19 mouse cellular contexts compared by ENCODE assay signal in genomic region chr1:70996766-70997165, GRCm38 (mm10).
DNase-seq lines count a peak whose midpoint lies in the region; ATAC-seq and TF ChIP-seq lines count a peak whose summit lies in the region.
"Had no signal": no experiment of that assay in that cellular context is flagged by ENCODE, and none has a peak within 500 bp of the region (broad histone marks: within the 10 kb centered on the region; RNA-seq: fewer than 3 reads in every experiment).

No protein-coding gene starts in this region.

- H3K4me2 ChIP-seq in heart, embryonic 16.5 days (ENCODE audit: low read depth, low read length): no peak overlapping the region
- no peak overlapping the region for H3K4me2 ChIP-seq in limb, embryonic 14.5 days (replicated peaks; ENCODE audit: low read depth, low read length, severe bottlenecking)
- H3K4me2 ChIP-seq: embryonic facial prominence, embryonic 13.5 days; hindbrain, embryonic 15.5 days; limb, embryonic 12.5 days; liver, embryonic 13.5 days had no signal

- no peaks in the 10 kb centered on the region for H3K9me3 ChIP-seq in heart, embryonic 16.5 days (replicated peaks; ENCODE audit: control insufficient read depth, low read length)
- H3K9me3 ChIP-seq in limb, embryonic 14.5 days (ENCODE audit: control insufficient read depth, low read length): no peaks in the 10 kb centered on the region
- H3K9me3 ChIP-seq in limb, embryonic 10.5 days (replicated peaks): no peaks in the 10 kb centered on the region
- H3K9me3 ChIP-seq: embryonic facial prominence, embryonic 13.5 days; hindbrain, embryonic 15.5 days; limb, embryonic 12.5 days; liver, embryonic 13.5 days had no signal

- no peaks in the 10 kb centered on the region for H3K27me3 ChIP-seq in heart, embryonic 16.5 days (ENCODE audit: control insufficient read depth, insufficient read depth, low read length)
- no peaks in the 10 kb centered on the region for H3K27me3 ChIP-seq in limb, embryonic 14.5 days (ENCODE audit: control insufficient read depth, insufficient read depth, low read length)
- no peaks in the 10 kb centered on the region for H3K27me3 ChIP-seq in limb, embryonic 10.5 days (ENCODE audit: low read depth, poor library complexity, severe bottlenecking)
- H3K27me3 ChIP-seq: embryonic facial prominence, embryonic 13.5 days; hindbrain, embryonic 15.5 days; limb, embryonic 12.5 days; liver, embryonic 13.5 days had no signal

- intact Hi-C loops in left cerebral cortex, adult 2 months (cut with DNase I): no loop called here

- no peaks in the 10 kb centered on the region for H3K4me1 ChIP-seq in heart, embryonic 16.5 days (ENCODE audit: control insufficient read depth, insufficient read depth, low read length)
- H3K4me1 ChIP-seq in limb, embryonic 14.5 days (ENCODE audit: control insufficient read depth, insufficient read depth, low read length): no peaks in the 10 kb centered on the region
- H3K4me1 ChIP-seq in limb, embryonic 10.5 days: no peaks in the 10 kb centered on the region
- H3K4me1 ChIP-seq: embryonic facial prominence, embryonic 13.5 days; hindbrain, embryonic 15.5 days; limb, embryonic 12.5 days; liver, embryonic 13.5 days had no signal

- no peaks in the 10 kb centered on the region for H3K36me3 ChIP-seq in heart, embryonic 16.5 days (ENCODE audit: control insufficient read depth, insufficient read depth)
- H3K36me3 ChIP-seq in limb, embryonic 14.5 days (ENCODE audit: control insufficient read depth, insufficient read depth, low read length): no peaks in the 10 kb centered on the region
- H3K36me3 ChIP-seq in limb, embryonic 10.5 days: no peaks in the 10 kb centered on the region
- H3K36me3 ChIP-seq: embryonic facial prominence, embryonic 13.5 days; hindbrain, embryonic 15.5 days; limb, embryonic 12.5 days; liver, embryonic 13.5 days had no signal

- no peak for TF ChIP-seq POLR2A in limb, embryonic 14.5 days (IDR thresholded peaks at IDR 0.05; ENCODE audit: borderline replicate concordance, extremely low read depth, insufficient read depth, insufficient read length)

- H3K9ac ChIP-seq in heart, embryonic 16.5 days (ENCODE audit: low read length): no peak overlapping the region
- H3K9ac ChIP-seq in limb, embryonic 14.5 days (ENCODE audit: low read depth, low read length, severe bottlenecking): no peak overlapping the region
- H3K9ac ChIP-seq: embryonic facial prominence, embryonic 13.5 days; hindbrain, embryonic 15.5 days; limb, embryonic 12.5 days; liver, embryonic 13.5 days had no signal

- WGBS in heart, embryonic 16.5 days: 46% methylated on average over 3 of the region's 3 CpGs
- 76% methylated on average over 3 of the region's 3 CpGs for WGBS in limb, embryonic 14.5 days
- 88% methylated on average over 3 of the region's 3 CpGs for WGBS in limb, embryonic 10.5 days

- no peak overlapping the region for H3K4me3 ChIP-seq in heart, embryonic 16.5 days (ENCODE audit: low read length)
- no peak overlapping the region for H3K4me3 ChIP-seq in limb, embryonic 14.5 days (replicated peaks; ENCODE audit: low read length)
- H3K4me3 ChIP-seq in limb, embryonic 10.5 days: no peak overlapping the region
- H3K4me3 ChIP-seq in left cerebral cortex, adult 2 months: no peak overlapping the region
- H3K4me3 ChIP-seq: embryonic facial prominence, embryonic 13.5 days; hindbrain, embryonic 15.5 days; limb, embryonic 12.5 days; liver, embryonic 13.5 days had no signal

- no peak for DNase-seq in heart, adult 11 months
- peak; percentile 2 for DNase-seq in limb, embryonic 14.5 days (ENCODE audit: low spot score)
- DNase-seq in limb, embryonic 10.5 days (ENCODE audit: low spot score): no peak
- DNase-seq in lung, postnatal 10 days: peak; percentile 53
- DNase-seq in B cell, adult 2 months: no peak
- no peak for DNase-seq in left cerebral cortex, adult 2 months (ENCODE audit: extremely low spot score in 1 of 2, low spot score in 2 of 2)
- DNase-seq: adrenal gland, postnatal 25 days; cerebellum, adult 18-20 months; cerebellum, postnatal 10 days; gastrocnemius, postnatal 36 days; kidney, adult 18-20 months; kidney, postnatal 10 days; liver, embryonic 13.5 days; thymus, adult 2 months; thymus, postnatal 4 days had no signal

- no peak for TF ChIP-seq CTCF in left cerebral cortex, adult 2 months (IDR thresholded peaks at IDR 0.05)

- H3K27ac ChIP-seq in heart, embryonic 16.5 days (ENCODE audit: low read length): no peak overlapping the region
- H3K27ac ChIP-seq in limb, embryonic 14.5 days (replicated peaks; ENCODE audit: low read depth, low read length): no peak overlapping the region
- H3K27ac ChIP-seq in limb, embryonic 10.5 days: no peak overlapping the region
- no peak overlapping the region for H3K27ac ChIP-seq in left cerebral cortex, adult 2 months
- H3K27ac ChIP-seq: embryonic facial prominence, embryonic 13.5 days; hindbrain, embryonic 15.5 days; limb, embryonic 12.5 days; liver, embryonic 13.5 days had no signal

- ATAC-seq in heart, embryonic 16.5 days (replicated peaks; ENCODE audit: extremely low read depth, insufficient read depth, low FRiP score): peak; percentile 37; the same call in 1 of the 2 replicates
- no peak for ATAC-seq in limb, embryonic 14.5 days (ENCODE audit: low FRiP score, low read depth)

Comparison
In these comparisons a context has a peak if more than half of its experiments do, and no peak if none do; other contexts are left out.
1. DNase-seq: peak in limb, embryonic 14.5 days (single experiment) and lung, postnatal 10 days (single experiment); none in heart, adult 11 months (single experiment), limb, embryonic 10.5 days (single experiment), B cell, adult 2 months (0 of 2) and left cerebral cortex, adult 2 months (0 of 2).